Mouse (Mus musculus) liver, embryonic 18 days (tissue): ENCODE results near the gene Pcyt2. TPM values are rescaled to one million over a fixed set of nuclear protein-coding genes. Genes with fewer than 3 reads are reported as not detected.

Experiments used
- polyA plus RNA-seq: library from polyadenylated mRNA; depleted of rRNA; stranded (reverse); fragments of >200 nt; gene quantifications from 2 replicates; pipeline ENCODE4 v1.2.3, GENCODE M21; 2012; rRNA removed

Gene Pcyt2
- polyA plus RNA-seq = 389 and 419 TPM in 2 replicates

GRCm38 (mm10) chr11:120617519-120618112 is at the start of gene Pcyt2:
Gene Pcyt2, minus strand, starts transcription at chr11:120617936.

GRCm38 (mm10) chr11:120661076-120661460 is 43.3 kb upstream of the Pcyt2 start, which contains the start of gene Notum:
Gene Notum, minus strand, starts transcription at chr11:120661175.

DNA sequence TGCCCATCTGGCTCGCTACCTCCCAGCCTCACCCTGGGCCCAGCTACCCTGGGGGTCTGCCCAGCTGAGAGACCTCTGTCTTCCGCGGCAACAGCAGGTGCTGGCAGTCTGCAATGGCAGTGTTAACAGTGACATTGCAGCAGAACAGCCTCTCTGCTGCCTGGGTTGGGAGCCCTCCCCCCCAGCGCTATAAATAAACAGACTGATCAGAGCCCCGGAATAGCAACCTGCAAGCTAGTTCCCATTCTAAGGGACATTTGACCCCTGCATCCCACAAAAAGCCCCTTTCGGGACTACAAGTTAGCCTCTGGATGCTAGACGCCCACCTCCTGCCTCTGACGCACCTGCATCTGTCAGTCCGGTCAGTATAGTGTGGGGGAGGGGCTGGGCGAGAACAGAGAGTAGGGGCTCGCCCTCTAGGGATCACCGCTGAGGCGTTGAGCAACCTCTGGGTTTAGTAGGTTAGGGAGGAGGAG is 30.3 kb upstream of the Pcyt2 start, which contains the start of gene Myadml2:
Gene Myadml2 (minus strand): TSS at position 158 of the 476 bp plus-strand sequence.

GRCm38 (mm10) chr11:120643601-120643987 is 25.9 kb upstream of the Pcyt2 start, which contains the start of gene Pycr1:
Gene Pycr1, minus strand, starts transcription at chr11:120643769.

GRCm38 (mm10) chr11:120633520-120634343 is 16.0 kb upstream of the Pcyt2 start, which contains the start of gene Mafg:
Gene Mafg, minus strand, starts transcription at chr11:120633600.

DNA sequence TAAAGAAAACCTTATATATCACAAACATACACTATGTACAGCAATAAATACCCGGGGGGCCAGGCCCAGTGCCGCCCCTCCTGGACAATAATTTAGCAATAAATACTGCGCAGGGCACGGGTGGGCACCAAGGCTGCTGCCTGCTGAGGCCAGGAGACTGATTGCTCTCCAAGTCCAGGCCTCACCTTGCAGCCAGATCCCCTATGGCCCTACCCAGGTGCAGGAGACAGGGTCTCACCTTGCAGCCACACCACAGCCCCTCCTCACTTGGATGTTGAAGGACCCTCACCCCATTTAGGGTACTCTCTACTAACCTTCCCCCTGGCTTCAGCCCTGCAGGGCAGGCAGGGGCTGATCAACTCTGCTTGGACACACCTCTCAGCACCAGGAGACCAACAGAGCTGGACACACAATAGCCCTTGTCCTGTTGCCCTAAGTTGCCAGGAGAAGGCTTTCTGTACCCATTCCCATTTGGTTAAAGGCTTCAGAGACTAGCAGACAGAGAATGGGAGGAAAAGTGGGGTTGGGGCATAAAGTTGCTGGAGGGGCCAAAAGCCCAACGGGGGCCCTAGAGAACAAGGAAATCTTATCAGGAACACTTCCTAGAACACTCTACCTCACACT is 7.5 kb upstream of the Pcyt2 start, which contains the start of gene Sirt7:
Gene Sirt7 (minus strand): TSS at position 89 of the 624 bp plus-strand sequence.

GRCm38 (mm10) chr11:120608241-120609034 is 9.3 kb downstream of the Pcyt2 start, which contains the start of gene Npb:
Gene Npb, plus strand, starts transcription at chr11:120608477.

GRCm38 (mm10) chr11:120598283-120598989 is 19.3 kb downstream of the Pcyt2 start, which contains the start of the genes Alyref and Anapc11:
Gene Alyref, minus strand, starts transcription at chr11:120598365.
Gene Anapc11, plus strand, starts transcription at chr11:120598421.

DNA sequence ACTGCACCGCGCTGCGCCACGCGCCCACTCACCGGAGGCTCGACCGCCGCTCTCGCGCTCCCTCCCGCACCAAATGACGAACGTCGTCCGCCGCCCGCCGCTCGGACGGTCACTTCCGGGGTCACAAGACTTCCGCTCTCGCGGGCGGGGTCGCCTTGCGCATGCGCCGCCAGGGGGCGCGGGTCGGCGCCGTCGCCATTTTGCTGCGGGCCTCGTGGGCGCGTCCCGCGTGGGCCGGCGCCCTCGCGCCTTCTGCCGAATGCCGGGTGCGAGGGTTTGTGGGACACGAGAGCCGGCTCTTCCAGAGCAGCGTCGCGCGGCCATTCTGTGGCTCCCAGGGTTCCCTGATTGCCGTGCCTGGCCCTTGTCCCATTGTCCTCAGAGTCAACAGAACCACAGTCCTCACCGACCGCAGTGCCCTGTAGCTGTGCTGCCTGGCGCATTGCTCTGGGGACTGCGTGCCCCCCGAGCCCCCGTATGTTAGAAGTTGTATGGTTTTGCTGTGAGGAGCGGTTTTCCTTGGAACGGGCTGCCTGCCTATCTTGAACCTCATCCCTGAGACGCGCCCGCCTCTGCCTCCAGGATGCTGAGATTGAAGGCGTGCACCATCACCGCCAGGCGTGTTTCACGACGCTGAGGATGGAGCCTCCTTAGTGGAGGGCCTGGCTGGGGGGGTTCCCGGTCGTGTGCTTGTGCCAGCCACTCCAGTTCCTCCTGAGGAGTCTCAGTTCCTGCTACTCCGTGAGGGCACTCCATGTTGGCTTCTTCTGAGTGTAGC is 36.1 kb downstream of the Pcyt2 start, which contains the start of gene Arhgdia:
Gene Arhgdia (minus strand): TSS at position 135 of the 778 bp plus-strand sequence.

DNA sequence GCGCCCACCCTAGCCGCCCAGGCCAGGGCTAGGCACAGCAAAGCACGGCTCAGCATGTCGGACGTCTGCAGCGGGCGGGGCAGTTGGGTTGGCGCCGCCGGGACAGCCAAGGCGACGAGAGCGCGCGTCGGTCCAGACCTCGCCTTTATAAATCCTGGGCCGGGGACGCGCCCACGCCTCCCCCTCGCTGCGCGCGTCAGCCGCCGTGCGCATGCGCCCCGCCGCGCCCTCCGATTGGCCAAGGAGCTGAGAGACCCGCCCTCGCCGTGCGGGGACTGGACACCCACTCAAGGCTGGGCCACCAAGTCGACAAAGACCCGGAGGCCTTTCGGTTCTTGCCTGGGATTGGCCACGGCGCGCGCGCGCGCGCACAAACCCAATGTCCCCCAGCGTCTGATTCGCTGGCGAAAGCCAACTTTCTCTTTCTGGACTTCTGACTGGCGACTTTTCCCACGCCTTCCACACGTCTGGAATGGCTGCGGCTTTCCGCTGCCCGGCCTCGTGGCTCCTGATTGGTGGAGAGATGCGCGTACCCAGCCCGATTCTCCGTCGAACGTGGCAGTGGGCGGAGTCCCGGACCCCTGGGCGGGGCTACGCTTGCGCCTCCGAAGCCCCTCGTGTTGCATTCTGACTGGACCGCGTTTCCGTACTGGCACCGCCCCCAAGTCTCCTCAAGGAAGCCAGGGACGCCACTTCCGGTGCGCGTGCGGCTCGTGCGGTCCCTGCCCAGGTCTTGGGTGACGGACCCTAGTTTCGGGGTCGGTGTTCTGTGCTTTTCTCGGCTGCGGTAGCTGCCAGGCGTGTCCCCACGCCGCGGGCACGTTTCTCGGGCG is 44.8 kb downstream of the Pcyt2 start, which contains the start of gene P4hb:
Gene P4hb (minus strand): TSS at position 502 of the 833 bp plus-strand sequence.

Other genes with a start within 250 kb of the Pcyt2 start
- gene Faap100, start 239.2 kb downstream of the Pcyt2 start, polyA plus RNA-seq = 5.6 and 6.2 TPM in 2 replicates
- gene Nploc4, start 180.2 kb downstream of the Pcyt2 start, polyA plus RNA-seq = 17.2 and 19.2 TPM in 2 replicates
- not detected in 2 replicates for gene Tspan10, start 175.3 kb downstream of the Pcyt2 start, polyA plus RNA-seq
- gene Pde6g, start 164.4 kb downstream of the Pcyt2 start, polyA plus RNA-seq = 0.20 and 0.23 TPM in 2 replicates
- 10.7 and 12.5 TPM in 2 replicates for gene Oxld1, start 159.9 kb downstream of the Pcyt2 start, polyA plus RNA-seq
- gene Ccdc137, start 159.8 kb downstream of the Pcyt2 start, polyA plus RNA-seq = 10.3 and 12.0 TPM in 2 replicates
- 11.1 and 11.7 TPM in 2 replicates for gene Arl16, start 150.3 kb downstream of the Pcyt2 start, polyA plus RNA-seq
- 72.1 and 77.6 TPM in 2 replicates for gene Mrpl12, start 133.3 kb downstream of the Pcyt2 start, polyA plus RNA-seq
- gene Slc25a10, start 126.1 kb downstream of the Pcyt2 start, polyA plus RNA-seq = 30.6 and 30.7 TPM in 2 replicates
- 49.1 and 58.0 TPM in 2 replicates for gene Gcgr, start 87.2 kb downstream of the Pcyt2 start, polyA plus RNA-seq
- 41.8 and 45.5 TPM in 2 replicates for gene Mcrip1, start 68.2 kb downstream of the Pcyt2 start, polyA plus RNA-seq
- gene Ppp1r27, start 66.8 kb downstream of the Pcyt2 start, polyA plus RNA-seq = not detected in 2 replicates
- 432 and 494 TPM in 2 replicates for gene P4hb, start 44.7 kb downstream of the Pcyt2 start, polyA plus RNA-seq
- 142 and 152 TPM in 2 replicates for gene Arhgdia, start 36.3 kb downstream of the Pcyt2 start, polyA plus RNA-seq
- 49.6 and 60.6 TPM in 2 replicates for gene Alyref, start 19.6 kb downstream of the Pcyt2 start, polyA plus RNA-seq
- 34.4 and 36.3 TPM in 2 replicates for gene Anapc11, start 19.5 kb downstream of the Pcyt2 start, polyA plus RNA-seq
- 4.7 TPM in 2 replicates for gene Npb, start 9.5 kb downstream of the Pcyt2 start, polyA plus RNA-seq
- gene Sirt7, start 7.3 kb upstream of the Pcyt2 start, polyA plus RNA-seq = 30.4 and 32.8 TPM in 2 replicates
- gene Mafg, start 15.7 kb upstream of the Pcyt2 start, polyA plus RNA-seq = 28.0 and 31.0 TPM in 2 replicates
- 6.9 and 7.8 TPM in 2 replicates for gene Pycr1, start 25.8 kb upstream of the Pcyt2 start, polyA plus RNA-seq
- gene Myadml2, start 30.2 kb upstream of the Pcyt2 start, polyA plus RNA-seq = 0.19 and 0.43 TPM in 2 replicates
- gene Notum, start 43.2 kb upstream of the Pcyt2 start, polyA plus RNA-seq = 0.25 and 0.26 TPM in 2 replicates
- 23.8 and 25.4 TPM in 2 replicates for gene Aspscr1, start 55.0 kb upstream of the Pcyt2 start, polyA plus RNA-seq
- gene Cenpx, start 95.8 kb upstream of the Pcyt2 start, polyA plus RNA-seq = 54.1 and 60.7 TPM in 2 replicates
- gene Lrrc45, start 96.0 kb upstream of the Pcyt2 start, polyA plus RNA-seq = 7.4 and 8.9 TPM in 2 replicates
- 1.2 and 1.7 TPM in 2 replicates for gene Rac3, start 103.5 kb upstream of the Pcyt2 start, polyA plus RNA-seq
- 42.2 and 46.5 TPM in 2 replicates for gene Dcxr, start 109.3 kb upstream of the Pcyt2 start, polyA plus RNA-seq
- gene Cbr2, start 114.2 kb upstream of the Pcyt2 start, polyA plus RNA-seq = 0.03 and 0.24 TPM in 2 replicates
- 1.1 TPM in 2 replicates for gene Hmga1b, start 144.9 kb upstream of the Pcyt2 start, polyA plus RNA-seq
- 5.5 and 6.7 TPM in 2 replicates for gene Rfng, start 166.3 kb upstream of the Pcyt2 start, polyA plus RNA-seq
- gene Gps1, start 166.3 kb upstream of the Pcyt2 start, polyA plus RNA-seq = 49.2 and 50.9 TPM in 2 replicates
- gene Dus1l, start 178.5 kb upstream of the Pcyt2 start, polyA plus RNA-seq = 25.6 and 27.9 TPM in 2 replicates
- gene Fasn, start 206.6 kb upstream of the Pcyt2 start, polyA plus RNA-seq = 99.0 and 126 TPM in 2 replicates